Mouse (Mus musculus) telencephalon, adult 2 months (tissue): ENCODE results near the gene Sstr4.

Experiments
- DNase-seq: peaks from one replicate; pipeline ENCODE4 v3.0.0-alpha.2; 2011; ENCODE audit warnings: low read depth, low spot score

The Sstr4 gene

DNA sequence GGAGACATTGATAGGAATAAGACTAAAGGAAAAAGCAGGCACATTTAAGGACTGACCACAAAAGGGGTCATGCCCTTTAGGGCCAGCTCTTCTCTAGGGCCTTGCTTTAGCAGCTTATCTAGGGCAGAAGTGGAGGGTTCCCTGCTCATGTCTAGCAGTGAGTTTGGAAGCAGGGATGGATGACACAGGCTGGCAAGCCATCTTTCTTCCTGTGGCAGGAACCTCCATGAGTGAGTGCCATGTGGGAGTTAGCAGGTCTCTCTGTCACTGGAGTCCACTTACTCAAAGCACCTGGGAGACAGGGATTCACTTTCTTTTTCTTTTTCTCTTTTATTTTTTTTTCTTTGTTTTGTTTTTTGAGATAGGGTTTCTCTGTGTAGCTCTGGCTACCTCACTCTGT is 1.3 kb upstream of the Sstr4 start:
- no peak for DNase-seq

DNA sequence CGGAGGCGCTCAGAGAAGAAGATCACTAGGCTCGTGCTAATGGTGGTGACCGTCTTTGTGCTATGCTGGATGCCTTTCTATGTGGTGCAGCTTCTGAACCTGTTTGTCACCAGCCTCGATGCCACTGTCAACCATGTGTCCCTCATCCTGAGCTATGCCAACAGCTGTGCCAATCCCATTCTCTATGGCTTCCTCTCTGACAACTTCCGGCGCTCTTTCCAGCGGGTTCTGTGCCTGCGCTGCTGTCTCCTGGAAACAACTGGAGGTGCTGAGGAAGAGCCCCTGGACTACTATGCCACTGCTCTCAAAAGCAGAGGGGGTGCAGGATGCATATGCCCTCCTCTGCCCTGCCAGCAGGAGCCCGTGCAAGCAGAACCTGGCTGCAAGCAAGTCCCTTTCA is 1.1 kb downstream of the Sstr4 start:
- no peak for DNase-seq

DNA sequence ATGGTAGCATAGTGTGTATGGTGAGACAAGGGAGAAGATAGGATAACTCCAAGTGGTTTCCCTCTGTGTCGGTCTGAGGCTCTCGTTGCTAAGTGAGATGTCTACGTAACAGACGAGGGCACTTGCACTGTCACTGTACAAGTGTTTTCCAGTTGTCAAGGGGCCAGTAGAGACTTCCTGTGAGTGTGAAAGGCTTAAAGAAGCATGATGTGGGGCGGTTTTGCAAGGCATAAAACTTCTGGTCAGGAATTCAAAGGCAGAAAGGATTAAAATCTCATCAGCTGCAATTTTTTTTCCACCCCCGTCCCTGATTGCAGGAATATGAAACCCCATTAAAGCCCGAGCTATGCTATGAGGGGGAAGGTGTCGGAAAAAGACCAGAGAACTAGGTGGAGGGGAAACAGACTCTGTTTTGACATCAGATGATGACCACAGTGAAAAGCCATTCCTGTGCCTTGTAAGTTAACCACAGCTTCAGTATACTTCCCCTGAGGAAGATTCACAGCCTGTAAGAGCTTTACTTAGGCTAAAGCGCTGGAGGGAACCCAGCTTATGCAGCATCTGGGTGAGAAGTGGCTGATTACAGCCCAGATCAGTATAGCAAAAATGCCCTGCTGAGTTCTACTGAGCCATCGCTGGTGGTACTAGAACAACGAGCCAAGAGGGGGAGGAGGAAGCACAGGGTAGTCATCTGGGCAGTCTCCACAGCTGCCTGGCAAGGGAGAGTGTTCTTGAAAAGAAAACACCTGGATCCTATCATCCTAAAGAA is 2.1 kb downstream of the Sstr4 start:
- DNase-seq: no peak

DNA sequence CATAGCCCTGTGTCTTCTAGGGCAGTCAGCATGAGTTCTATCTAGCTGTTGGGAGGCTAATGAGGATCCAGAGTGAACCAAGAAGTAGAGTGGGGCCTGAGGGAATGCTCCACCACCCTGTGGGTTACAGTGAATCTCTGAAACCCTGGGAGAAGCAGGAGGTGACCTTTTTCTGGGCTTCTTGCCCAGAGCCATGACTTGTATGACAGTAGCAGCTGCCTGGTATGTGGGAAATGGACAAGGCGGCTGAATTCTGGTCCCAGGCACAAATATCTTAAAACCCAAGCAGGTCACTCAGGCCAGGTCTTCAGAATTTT is 2.6 kb downstream of the Sstr4 start:
- DNase-seq: no peak

DNA sequence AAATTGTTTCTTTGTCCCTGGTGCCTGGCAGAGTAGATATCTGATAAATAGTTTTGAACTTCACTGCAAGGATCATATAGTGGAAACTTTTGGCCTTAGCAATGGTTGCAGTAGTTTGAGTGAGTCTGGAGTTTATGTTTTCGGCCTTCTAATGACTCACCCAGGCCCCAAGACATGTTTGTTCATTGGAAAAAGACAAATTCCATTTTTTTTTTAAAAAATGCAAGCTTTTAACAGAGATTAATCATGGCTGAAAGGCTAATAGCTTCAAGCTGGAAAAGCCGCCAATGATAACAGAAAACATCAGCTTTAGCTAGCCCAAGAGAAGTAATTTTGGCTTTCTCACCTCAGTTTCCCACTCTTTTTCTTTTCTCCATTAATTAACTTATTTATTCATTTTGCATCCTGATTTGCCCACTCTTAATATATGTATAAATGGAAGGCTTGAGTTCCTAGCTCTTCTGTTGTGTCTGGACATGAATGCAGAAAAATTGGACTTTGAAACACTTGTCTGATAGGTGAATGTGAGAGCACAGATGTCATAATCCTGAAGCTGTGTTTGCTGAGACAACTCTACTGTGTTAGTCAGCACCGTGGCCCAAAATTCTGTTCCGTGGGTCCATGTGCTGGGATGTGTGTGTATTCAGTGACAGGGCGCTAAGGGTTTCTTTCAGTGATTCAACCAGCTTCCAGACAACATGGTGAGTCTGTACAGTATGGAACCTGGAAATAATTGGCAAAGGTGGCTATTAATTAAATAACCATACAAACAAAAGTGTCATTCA is 3.9 kb downstream of the Sstr4 start:
- DNase-seq: no peak

DNA sequence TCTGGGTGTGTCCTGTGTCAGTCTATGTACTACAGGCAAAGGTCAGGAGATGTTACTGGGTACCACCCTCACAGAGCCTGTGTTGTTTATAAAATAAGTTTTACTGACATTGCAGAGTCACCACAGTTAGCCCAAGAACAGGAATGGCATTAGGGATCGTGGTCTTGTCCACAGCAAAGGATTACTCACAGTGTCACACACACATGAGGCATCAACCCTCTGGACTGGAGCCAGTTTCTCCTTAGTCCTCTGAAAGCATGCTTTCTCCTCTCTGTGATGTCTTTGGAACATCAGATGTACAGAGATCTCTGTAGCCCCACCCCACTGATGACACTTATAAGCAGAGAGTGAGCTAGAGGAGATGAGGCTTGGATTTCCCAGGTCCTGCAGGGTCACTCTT is 7.1 kb downstream of the Sstr4 start:
- no peak for DNase-seq

DNA sequence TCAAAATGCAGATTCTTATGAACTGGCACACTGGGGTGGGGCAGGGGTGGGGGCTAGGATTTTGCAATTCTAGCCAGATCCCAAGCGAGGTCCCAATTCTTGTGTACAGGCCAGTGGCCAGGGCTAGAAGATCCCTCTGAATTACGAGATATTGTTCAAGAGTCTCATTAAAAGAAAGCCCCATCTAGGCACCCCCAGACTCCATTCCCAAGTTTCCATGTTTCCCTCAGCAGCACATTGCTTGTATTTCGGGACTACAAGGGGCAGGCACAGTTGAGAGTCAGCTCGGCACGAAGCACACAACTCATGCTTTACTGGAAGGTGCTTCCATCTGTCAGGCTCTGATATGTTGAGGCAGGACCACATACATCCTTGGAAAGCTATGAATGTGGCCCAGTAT is 9.8 kb downstream of the Sstr4 start:
- no peak for DNase-seq

DNA sequence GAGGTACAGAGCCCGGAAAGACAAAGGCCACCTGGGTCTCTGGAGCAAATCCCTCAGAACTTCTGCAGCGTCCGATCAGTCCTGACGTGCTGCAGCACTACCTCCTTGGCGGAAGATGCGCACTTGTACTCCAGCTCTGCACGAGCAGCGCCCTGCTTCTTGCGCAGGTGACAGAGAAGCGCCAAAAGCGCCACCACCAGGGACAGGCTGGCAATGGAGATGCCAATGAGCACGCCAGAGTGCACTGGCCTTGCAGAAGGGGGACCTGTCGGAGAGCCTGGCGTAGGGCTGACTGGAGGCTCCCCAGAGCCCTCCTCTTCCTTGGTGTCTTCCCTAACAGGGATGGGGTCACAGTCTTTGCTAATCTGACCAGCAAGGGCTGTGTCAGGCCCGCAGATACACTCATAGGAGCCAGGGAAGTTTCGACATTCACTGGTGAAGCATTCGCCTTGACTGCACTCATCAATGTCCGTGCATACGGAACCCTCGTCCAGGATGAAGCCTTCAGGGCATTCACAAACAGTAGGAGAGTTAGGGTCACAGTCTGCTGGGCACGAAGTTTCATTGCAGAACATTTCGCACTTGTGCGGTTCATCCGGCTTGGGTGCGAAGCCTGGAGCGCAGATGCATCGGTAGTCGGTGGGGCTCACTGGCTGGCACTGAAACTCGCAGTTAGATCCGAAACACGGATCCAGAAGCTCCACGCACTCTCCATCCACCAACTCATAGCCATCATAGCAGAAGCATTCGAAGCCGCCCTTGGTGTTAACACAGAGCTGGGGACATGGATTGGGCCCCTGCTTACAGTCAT is 11.2 kb downstream of the Sstr4 start:
- DNase-seq: no peak

DNA sequence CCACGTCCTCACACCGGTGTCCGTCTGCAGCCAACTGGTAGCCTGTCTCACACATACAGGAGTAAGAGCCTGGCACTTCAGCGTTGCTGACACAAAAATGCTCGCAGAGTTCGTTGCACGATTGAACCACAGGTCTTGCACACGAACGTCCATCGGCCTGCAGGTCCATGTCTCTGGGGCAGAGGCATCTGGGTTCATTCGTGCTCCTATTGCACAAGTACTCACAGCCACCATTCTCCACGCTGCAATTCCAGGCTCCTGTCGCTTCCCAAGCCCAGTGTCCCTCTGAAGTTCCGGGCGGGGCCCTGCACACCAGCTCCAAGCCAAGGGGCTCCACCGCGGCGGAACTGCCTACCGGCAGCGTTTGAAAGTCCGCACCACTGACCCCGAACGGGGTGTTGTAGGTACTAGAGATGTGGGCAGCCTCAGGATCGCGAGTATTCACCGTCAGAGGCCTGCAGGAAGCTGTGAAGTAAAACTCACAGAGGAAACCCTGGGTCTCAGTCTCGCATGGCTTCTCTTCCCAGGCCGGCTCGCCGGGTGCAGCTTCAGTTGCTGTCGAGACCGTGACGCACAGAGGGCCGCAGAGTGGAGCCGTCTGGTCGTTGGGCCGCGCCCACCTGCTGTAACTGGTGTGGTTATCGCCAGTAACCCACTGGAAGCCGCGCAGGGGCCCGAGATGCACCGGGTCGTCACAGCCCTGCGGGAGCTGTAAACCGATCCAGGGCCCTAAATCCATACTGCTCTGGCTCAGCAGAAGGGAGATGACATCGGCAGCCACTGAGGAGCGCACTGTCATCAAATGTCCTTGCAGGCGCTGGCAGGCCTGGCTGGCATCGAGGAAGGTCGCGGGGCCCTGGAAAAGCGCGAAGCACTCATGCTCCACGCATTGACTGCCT is 12.1 kb downstream of the Sstr4 start:
- no peak for DNase-seq

DNA sequence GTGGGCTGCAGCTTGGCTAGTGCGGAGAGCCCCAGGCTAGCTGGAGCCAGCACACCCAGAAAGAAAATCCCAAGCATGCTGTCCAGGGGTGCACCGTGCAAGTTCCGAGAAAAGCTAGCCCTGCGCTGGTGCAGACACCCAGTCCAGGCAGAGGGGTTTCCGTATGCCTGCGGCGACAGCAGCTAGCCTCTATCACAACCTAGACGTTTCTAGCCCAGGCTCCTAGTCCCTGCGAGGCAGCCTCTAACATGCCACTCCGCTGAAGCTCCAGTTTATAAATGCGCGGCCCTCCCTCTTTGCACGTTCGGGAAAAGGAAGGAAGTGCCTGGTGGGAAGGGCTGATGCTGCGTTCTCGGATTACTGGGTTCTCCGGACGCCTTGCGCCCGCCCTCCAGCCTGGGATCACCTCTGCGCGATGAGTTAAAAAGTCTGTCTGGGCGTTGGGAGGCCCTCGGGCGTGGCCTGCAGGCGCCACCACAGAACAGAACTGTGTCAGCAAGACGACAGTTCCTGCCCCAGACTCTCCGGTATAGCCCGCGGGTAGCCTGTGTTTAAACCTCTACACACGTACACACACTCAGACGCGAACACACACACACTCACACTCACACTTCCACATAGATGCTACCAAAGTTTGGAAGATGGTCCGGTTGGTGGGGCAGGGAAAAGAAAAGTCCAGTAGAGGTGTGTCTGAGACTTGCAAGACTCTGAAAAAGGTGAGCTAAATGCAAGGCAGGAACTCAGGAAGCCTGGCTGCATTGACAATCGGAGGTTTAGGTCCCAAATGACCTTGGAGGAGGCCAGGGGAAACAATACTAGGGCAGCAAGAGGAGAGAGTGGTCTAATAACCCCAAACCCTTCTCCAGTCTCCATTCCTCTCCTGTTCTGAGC is 13.0 kb downstream of the Sstr4 start, which contains the start of gene Thbd:
Gene Thbd, minus strand, starts transcription at position 319 of the 891 bp plus-strand sequence.
- no peak for DNase-seq

DNA sequence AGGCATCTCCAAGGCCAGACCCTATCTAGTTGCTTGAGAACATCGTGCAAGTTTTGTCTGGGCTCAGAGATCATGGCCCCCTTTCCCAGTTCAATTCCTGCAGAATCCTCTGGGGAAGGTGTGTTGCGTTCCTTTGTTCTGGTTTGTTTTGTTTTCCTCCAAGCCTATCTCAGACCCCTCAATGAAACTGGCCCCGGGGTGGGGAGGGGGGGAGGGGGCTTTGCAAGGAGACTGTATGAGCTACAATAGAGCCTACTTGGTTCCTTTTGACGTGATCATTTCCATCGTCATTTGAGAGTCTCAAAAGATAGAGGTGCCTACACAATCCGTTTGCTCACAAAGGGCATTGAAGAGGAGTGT is 13.6 kb downstream of the Sstr4 start:
- no peak for DNase-seq

DNA sequence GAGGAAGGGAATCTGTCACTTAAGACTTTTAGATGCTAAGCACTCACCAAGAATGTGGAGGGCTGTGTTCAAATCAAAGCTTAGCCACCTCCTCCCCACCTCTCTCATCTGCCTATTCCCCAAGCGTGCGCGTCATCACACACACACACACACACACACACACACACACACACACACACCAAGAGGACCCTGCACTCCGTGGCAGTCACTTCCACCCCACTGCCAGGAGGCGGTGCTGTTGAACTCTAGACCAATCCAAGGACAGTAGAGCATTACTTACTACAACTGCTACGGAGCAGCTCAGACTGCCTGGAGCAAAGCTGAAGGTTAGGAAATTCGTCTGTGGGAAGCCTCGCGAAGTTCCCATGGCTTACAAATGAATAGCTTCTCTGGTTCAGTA is 14.0 kb downstream of the Sstr4 start:
- DNase-seq: no peak

DNA sequence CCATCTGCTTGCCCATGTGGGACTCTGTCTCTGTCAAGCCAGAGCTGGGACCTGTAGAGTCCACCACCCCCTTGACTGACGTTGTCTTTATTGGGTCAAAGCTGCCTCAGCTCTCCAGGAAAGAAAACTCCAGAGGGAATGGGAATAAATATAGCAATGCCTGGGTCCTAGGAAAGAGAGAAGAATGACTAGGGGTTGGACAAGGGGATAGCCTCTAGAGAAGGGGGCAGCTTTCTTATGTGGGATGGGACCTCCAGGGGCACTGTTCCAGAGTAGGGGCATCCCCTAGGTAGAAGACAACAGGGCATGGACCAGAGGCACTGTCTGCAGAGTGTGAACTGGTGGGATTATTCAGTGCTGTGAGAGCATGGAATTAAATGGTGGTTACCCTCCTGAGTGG is 14.7 kb downstream of the Sstr4 start:
- no peak for DNase-seq

DNA sequence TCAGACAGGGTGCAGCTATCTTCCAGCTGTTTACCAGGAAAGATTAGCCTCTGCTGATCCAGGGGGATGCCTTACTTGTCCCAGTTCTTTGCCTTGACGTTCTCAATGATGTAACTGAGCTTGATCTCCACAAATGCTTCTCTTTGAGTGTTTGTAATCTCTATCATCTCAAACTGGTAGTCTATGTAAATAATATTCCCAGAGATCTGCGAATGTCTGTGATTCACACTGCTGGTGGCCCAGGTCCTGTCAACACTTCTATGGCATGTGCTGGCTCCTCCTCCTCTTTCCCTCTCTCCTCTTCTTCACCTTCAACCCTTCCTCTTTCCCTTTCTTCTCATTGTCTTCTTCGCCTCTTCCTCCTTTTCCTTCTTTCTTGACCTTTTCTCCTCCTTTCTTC is 24.0 kb downstream of the Sstr4 start:
- DNase-seq: no peak

DNA sequence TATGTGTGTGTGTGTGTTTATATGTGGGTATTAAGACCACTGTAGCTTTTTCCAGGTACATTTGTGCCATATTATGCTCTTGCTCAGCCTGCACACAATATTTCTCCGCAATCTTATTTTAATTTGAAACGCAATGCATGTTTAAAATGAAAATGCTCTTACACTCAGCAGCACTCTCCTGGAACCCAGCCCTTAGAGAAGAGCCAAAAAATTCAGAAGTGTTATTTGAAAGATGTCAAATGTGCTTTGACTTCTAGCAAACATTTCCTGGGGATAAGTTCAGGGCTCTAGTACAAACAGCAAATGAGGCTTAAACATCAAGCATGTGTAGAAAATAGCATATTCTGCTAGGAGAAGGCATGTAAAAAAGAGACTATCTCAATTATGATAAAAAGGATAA is 24.6 kb downstream of the Sstr4 start:
- no peak for DNase-seq

DNA sequence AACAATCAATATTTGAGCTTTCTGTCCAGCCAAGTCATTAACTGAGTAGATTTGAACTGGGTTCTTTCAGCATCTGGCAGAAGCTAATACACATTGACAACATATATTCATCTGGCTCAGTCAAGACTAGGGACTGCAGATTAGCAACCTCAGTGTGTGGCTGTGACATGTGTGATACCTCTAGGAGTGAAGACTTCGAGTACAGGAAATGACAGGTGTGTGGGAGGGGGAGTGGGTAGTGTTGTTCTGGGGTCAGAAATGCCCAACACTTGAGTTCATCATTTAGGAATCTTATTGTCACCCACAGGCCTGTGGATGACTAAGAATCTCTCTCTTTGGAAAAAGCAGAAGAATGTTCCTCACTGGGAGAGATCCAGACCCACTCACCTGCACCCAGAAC is 26.0 kb downstream of the Sstr4 start:
- no peak for DNase-seq

DNA sequence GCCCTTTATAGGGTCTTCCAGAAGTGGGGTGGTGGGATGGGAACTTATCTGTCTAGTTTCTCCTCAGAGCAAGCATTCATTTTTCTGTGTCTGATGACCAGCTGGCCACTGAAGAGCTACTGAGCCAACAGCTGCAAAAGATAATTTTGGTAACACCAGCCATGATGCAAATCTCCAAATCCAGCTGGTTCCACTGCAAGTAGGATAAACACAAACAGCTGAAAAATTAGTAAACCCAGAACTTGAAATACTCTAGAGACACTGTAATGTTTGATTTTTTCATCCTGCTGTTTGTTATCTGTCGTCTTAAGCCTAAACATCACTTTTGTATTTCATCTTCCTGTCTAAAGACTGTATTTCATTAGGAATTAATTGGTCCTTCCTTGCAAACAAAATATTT is 26.6 kb downstream of the Sstr4 start:
- DNase-seq: no peak

DNA sequence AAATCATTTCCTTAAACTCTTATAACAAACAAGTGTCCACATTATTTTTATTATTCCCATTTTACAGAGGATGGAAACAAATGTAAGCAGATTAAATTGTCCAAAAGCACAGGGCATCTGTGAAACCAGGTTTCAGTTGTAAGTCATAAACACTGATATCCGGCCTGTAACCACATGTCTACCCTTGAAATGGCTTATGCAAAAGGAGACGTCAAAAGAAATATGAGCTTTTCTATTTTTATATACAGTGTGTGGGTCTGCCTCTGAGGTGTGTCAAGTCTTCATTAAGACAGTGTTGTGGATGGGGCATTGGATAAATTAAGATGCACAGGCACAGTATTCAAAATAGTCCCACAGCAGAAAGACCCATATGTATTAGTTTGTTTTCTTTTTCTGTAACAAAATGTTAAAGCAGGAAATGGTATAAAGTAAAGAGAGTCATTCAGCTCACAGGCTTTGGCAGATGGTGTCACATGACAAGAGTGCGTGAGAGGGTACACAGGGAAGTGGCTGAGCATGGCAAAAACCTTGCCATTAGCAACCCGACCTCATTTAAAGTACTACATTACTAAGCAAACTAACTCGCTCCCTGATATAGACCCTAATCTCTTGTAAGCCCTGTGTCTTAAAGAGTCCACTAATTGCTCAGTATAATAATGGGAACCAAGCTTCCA is 30.7 kb downstream of the Sstr4 start:
- DNase-seq: no peak

DNA sequence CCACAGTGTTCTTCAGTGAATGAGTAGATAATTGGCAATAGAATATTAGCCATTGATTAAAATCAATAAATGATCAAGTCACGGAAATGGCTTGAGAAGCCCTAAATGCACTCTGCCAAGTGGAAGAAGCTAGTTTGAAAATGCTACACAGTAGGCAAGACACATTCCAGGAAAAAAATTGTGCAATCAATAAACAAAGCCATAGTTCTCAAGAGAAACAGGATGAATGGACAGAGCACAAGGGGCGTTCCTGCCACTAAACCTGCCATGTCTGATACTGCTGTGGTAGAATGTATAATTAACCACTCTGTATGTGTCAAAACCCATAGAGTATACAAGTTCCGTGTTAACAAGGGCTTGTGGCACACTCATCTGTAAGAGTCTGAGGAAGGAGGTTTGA is 32.4 kb downstream of the Sstr4 start:
- no peak for DNase-seq

DNA sequence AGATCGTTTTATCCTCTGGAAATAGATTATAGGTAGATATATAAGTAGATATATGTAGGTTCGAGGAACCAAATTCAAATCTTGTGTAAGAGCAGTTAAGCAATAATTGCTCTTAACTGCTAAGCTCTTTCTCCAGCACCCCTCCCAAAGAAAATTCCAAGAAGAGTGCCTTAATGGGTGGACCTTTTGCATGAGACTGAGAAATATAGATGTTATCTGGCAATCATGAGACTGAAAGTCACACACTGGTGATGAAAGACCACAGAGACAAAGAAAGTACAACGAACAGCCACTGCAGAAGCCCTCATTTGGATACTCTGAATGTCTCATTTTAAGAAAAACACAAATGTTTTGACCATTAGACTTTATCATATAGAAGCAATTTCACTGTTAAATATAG is 33.4 kb downstream of the Sstr4 start:
- DNase-seq: no peak
